Mouse (Mus musculus): Measurements from ENCODE around the gene Itgad. TPM values are rescaled to one million over a fixed set of nuclear protein-coding genes. Genes with fewer than 3 reads are reported as not detected.
A peak's percentile ranks its signal among the peaks of the same experiment; 100 is the strongest.

Itgad gene
- polyA plus RNA-seq, 1 experiment from 2014 or later, result 0.63 TPM

DNA sequence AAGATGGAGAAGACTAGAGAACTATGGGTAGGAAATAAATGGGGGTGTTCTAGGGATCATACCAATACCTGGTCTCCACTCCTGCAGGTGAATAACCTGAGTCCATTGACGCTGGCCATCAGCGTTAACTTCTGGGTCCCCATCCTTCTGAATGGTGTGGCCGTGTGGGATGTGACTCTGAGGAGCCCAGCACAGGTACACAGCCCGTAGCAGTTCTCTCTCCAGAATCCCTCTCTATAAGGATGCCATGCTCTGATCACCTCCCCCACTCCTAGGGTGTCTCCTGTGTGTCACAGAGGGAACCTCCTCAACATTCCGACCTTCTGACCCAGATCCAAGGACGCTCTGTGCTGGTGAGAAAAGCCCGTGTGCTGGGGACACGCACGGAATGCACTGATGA lies 48.9 kb downstream of the Itgad start:
- no peak for ATAC-seq (replicated peaks; ENCODE audit: extremely low read depth, insufficient read depth, low FRiP score)
- peaks cover 12% of the 10 kb centered on the region for H3K4me1 ChIP-seq (ENCODE audit: control insufficient read depth, insufficient read depth, low read length)
- WGBS, result 75% methylated on average over 9 of the region's 9 CpGs
- H3K9me3 ChIP-seq (replicated peaks; ENCODE audit: control insufficient read depth, low read length), result no peaks in the 10 kb centered on the region; the same call in 1 of the 2 replicates
- no peak overlapping the region for H3K9ac ChIP-seq (ENCODE audit: low read length)
- peaks cover 3% of the 10 kb centered on the region; the same call in 1 of the 2 replicates for H3K36me3 ChIP-seq (ENCODE audit: control insufficient read depth, insufficient read depth)
- H3K4me3 ChIP-seq (ENCODE audit: low read length), result no peak overlapping the region
- H3K27ac ChIP-seq (ENCODE audit: low read length), result no peak overlapping the region
- no peaks in the 10 kb centered on the region for H3K27me3 ChIP-seq (ENCODE audit: control insufficient read depth, insufficient read depth, low read length)
- peak overlapping the region; percentile 6; the same call in 1 of the 2 replicates for H3K4me2 ChIP-seq (ENCODE audit: low read depth, low read length)

DNA sequence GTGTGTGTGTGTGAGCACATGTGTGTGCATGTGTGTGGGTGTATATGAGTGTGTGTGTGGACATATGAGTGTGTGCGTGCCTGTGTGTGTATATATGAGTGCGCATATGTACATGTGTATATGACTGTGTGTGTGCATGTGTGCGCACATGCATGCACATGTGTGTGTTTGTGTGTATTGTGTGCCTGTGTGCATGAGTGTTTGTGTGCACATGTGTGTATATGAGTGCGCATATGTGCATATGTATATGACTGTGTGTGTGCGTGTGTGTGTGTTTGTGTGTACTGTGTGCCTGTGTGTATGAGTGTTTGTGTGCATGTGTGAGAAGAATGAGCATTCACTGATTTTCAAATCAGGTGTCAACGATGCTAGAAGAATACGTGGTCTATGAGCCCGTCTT lies 50.0 kb downstream of the Itgad start:
- H3K36me3 ChIP-seq (ENCODE audit: control insufficient read depth, insufficient read depth), result peaks cover 3% of the 10 kb centered on the region; the same call in 1 of the 2 replicates
- H3K9ac ChIP-seq (ENCODE audit: low read length), result no peak overlapping the region
- H3K27me3 ChIP-seq (ENCODE audit: control insufficient read depth, insufficient read depth, low read length), result no peaks in the 10 kb centered on the region
- peaks cover 12% of the 10 kb centered on the region for H3K4me1 ChIP-seq (ENCODE audit: control insufficient read depth, insufficient read depth, low read length)
- no peak for ATAC-seq (replicated peaks; ENCODE audit: extremely low read depth, insufficient read depth, low FRiP score)
- H3K9me3 ChIP-seq (replicated peaks; ENCODE audit: control insufficient read depth, low read length), result no peaks in the 10 kb centered on the region
- H3K4me3 ChIP-seq (ENCODE audit: low read length), result no peak overlapping the region
- no peak overlapping the region for H3K27ac ChIP-seq (ENCODE audit: low read length)
- peak overlapping the region; percentile 70 for H3K4me2 ChIP-seq (ENCODE audit: low read depth, low read length)
- 87% methylated on average over 8 of the region's 8 CpGs for WGBS

DNA sequence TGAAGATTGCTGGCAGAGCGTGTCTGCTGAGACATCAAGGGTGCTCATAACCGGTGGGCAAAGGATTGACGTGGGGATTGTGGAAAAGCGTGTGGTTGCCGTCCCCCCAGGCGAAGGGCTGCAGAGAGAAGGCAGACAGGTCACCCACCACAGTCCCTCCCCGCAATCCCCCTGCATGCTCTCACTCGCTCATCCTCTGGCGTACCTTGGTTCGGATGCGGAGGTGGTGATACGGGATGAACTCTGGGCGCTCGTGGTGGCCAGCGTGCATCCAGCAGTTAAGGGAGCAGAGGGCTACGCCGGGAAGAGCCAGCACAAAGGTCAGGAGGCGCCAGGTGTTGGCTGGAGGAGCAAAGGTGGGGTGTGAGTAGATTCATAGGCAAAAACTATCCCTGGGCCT lies 51.5 kb downstream of the Itgad start:
- WGBS, result 52% methylated on average over 18 of the region's 18 CpGs
- Histone ChIP-seq H3K4me2 (ENCODE audit: low read depth, low read length) (peak overlapping the region; percentile 70), H3K27ac (ENCODE audit: low read length) (peak overlapping the region; percentile 90), H3K9me3 (replicated peaks; ENCODE audit: control insufficient read depth, low read length) (no peaks in the 10 kb centered on the region), H3K4me3 (ENCODE audit: low read length) (peak overlapping the region; percentile 72), H3K36me3 (ENCODE audit: control insufficient read depth, insufficient read depth) (peaks cover 3% of the 10 kb centered on the region; the same call in 1 of the 2 replicates), H3K9ac (ENCODE audit: low read length) (peak overlapping the region; percentile 73), H3K4me1 (ENCODE audit: control insufficient read depth, insufficient read depth, low read length) (peaks cover 12% of the 10 kb centered on the region), H3K27me3 (ENCODE audit: control insufficient read depth, insufficient read depth, low read length) (no peaks in the 10 kb centered on the region)
- peak; percentile 45 for ATAC-seq (replicated peaks; ENCODE audit: extremely low read depth, insufficient read depth, low FRiP score)

DNA sequence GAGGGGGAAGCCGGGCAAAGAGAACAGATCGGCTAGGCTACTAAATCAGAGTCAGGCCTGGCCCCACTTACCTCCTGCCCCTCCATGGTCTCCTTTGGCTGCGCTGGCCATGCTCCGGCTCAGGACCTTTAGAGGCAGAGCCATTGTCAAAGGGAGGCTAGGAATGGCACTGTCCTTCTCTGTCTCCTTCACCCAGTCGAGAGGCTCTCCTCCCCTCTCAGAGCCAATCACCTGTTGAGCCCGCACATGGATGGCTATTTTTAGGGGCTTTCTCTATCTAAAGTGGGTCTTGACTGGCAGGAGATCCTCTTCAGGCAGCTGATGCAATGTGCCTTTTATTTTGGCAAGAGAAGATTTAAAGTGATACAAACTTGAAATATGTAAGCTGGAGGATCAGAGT lies 52.0 kb downstream of the Itgad start, which contains the start of gene Cox6a2:
Gene Cox6a2, minus strand, starts transcription at position 236 of the 400 bp plus-strand sequence.
- Histone ChIP-seq H3K4me1 (ENCODE audit: control insufficient read depth, insufficient read depth, low read length) (peaks cover 12% of the 10 kb centered on the region), H3K9ac (ENCODE audit: low read length) (peak within 1 kb of the TSS; percentile 73), H3K4me3 (ENCODE audit: low read length) (peak within 1 kb of the TSS; percentile 72), H3K36me3 (ENCODE audit: control insufficient read depth, insufficient read depth) (peaks cover 3% of the 10 kb centered on the region; the same call in 1 of the 2 replicates), H3K9me3 (replicated peaks; ENCODE audit: control insufficient read depth, low read length) (no peaks in the 10 kb centered on the region), H3K27me3 (ENCODE audit: control insufficient read depth, insufficient read depth, low read length) (no peaks in the 10 kb centered on the region), H3K27ac (ENCODE audit: low read length) (peak within 1 kb of the TSS; percentile 90), H3K4me2 (ENCODE audit: low read depth, low read length) (peak within 1 kb of the TSS; percentile 70)
- ATAC-seq (replicated peaks; ENCODE audit: extremely low read depth, insufficient read depth, low FRiP score), result peak; percentile 93
- WGBS, result 43% methylated on average over 6 of the region's 6 CpGs

DNA sequence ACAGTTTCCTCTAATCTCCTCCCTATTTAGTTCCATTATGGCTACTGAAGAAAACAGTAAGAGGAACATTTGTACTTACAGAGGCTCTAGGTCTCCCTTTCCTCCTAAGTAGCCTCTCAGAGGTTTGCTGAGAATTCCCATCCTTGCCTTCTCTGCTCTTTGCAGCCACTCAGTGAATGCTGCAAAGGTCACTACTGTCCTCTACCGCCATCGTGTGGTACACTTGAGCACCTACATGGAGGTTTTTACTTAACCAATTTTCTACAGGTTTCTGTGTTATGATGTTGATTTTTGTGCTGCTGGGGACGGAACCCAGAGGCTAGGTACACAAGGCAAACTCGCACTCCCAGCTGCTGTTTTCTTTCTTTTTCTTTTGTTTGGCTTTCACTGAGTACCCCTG lies 54.0 kb downstream of the Itgad start:
- H3K27ac ChIP-seq (ENCODE audit: low read length), result no peak overlapping the region
- 8% methylated on average over 4 of the region's 4 CpGs for WGBS
- H3K36me3 ChIP-seq (ENCODE audit: control insufficient read depth, insufficient read depth), result peaks cover 3% of the 10 kb centered on the region; the same call in 1 of the 2 replicates
- H3K4me3 ChIP-seq (ENCODE audit: low read length), result no peak overlapping the region
- H3K4me1 ChIP-seq (ENCODE audit: control insufficient read depth, insufficient read depth, low read length), result peaks cover 9% of the 10 kb centered on the region
- no peak overlapping the region for H3K4me2 ChIP-seq (ENCODE audit: low read depth, low read length)
- no peak for ATAC-seq (replicated peaks; ENCODE audit: extremely low read depth, insufficient read depth, low FRiP score)
- no peaks in the 10 kb centered on the region for H3K27me3 ChIP-seq (ENCODE audit: control insufficient read depth, insufficient read depth, low read length)
- no peaks in the 10 kb centered on the region for H3K9me3 ChIP-seq (replicated peaks; ENCODE audit: control insufficient read depth, low read length)
- no peak overlapping the region for H3K9ac ChIP-seq (ENCODE audit: low read length)

DNA sequence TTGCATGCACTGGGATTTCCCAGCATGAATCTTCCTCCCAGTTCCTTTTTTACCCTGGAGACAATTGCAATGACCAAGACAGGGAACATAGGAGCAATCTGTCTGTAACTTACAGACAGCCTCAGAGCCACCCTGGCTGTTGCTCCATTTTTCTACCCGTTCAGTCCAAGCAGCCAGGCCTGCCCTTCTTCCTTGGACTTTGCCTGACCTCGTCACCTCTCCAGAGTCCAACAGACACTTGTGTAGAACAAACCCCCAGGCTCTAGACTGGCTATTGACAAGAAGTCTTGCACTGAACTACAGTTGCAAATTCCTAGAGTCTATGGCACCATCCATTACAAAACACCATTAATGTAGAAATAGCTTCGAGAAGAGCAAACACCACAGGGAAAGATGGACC lies 55.6 kb downstream of the Itgad start:
- Histone ChIP-seq H3K27ac (ENCODE audit: low read length) (no peak overlapping the region), H3K4me3 (ENCODE audit: low read length) (no peak overlapping the region), H3K9me3 (replicated peaks; ENCODE audit: control insufficient read depth, low read length) (no peaks in the 10 kb centered on the region), H3K36me3 (ENCODE audit: control insufficient read depth, insufficient read depth) (no peaks in the 10 kb centered on the region), H3K9ac (ENCODE audit: low read length) (no peak overlapping the region), H3K4me2 (ENCODE audit: low read depth, low read length) (no peak overlapping the region), H3K4me1 (ENCODE audit: control insufficient read depth, insufficient read depth, low read length) (peaks cover 3% of the 10 kb centered on the region; the same call in 1 of the 2 replicates), H3K27me3 (ENCODE audit: control insufficient read depth, insufficient read depth, low read length) (no peaks in the 10 kb centered on the region)
- WGBS, result 51% methylated on average over 3 of the region's 3 CpGs
- ATAC-seq (replicated peaks; ENCODE audit: extremely low read depth, insufficient read depth, low FRiP score), result no peak

DNA sequence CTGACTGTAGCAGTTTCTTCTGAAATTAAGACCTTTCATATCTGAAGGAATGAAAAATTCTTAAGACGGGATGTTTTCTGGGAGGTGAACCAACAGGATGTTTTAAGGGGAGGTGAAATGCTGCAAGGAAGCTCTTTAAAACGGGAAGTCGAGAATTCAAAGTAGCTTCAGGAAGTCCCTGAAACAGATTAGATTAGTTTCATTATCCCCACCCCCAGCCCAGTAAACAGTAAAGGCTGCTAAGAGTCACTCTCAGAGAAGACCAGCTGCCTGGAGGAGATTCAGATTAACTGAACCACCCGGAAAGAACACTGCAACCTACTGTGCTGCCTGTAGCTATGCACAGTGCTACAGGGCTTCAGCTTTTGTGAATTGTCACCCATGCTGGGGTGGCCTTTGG lies 65.8 kb downstream of the Itgad start:
- H3K4me1 ChIP-seq (ENCODE audit: control insufficient read depth, insufficient read depth, low read length), result no peaks in the 10 kb centered on the region
- 58% methylated on average over 4 of the region's 4 CpGs for WGBS
- no peak overlapping the region for H3K9ac ChIP-seq (ENCODE audit: low read length)
- H3K4me2 ChIP-seq (ENCODE audit: low read depth, low read length), result no peak overlapping the region
- H3K36me3 ChIP-seq (ENCODE audit: control insufficient read depth, insufficient read depth), result no peaks in the 10 kb centered on the region
- no peaks in the 10 kb centered on the region for H3K9me3 ChIP-seq (replicated peaks; ENCODE audit: control insufficient read depth, low read length)
- H3K27me3 ChIP-seq (ENCODE audit: control insufficient read depth, insufficient read depth, low read length), result no peaks in the 10 kb centered on the region
- no peak overlapping the region for H3K27ac ChIP-seq (ENCODE audit: low read length)
- no peak overlapping the region for H3K4me3 ChIP-seq (ENCODE audit: low read length)
- no peak for ATAC-seq (replicated peaks; ENCODE audit: extremely low read depth, insufficient read depth, low FRiP score)

DNA sequence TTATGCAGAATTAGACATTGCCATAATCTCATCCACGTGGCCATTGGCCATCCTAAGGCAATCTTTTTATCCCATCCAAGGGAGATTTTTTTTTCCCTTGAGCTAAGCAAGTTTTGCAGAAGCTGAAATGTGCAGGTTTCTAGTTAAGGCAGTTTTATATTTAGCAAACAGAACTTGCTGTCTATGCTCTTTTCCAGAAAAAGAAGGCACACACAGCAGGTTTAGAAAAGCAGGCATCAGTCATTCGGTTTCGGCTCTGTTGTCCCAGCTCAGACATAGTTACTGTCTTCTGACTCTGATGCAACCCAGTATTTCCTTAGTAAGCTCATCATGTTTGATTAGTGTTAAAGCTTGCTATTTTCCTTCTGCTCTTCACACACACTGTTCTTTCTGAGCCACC lies 66.8 kb downstream of the Itgad start:
- Histone ChIP-seq H3K27me3 (ENCODE audit: control insufficient read depth, insufficient read depth, low read length) (no peaks in the 10 kb centered on the region), H3K4me1 (ENCODE audit: control insufficient read depth, insufficient read depth, low read length) (no peaks in the 10 kb centered on the region), H3K9me3 (replicated peaks; ENCODE audit: control insufficient read depth, low read length) (no peaks in the 10 kb centered on the region), H3K4me2 (ENCODE audit: low read depth, low read length) (no peak overlapping the region), H3K27ac (ENCODE audit: low read length) (no peak overlapping the region), H3K9ac (ENCODE audit: low read length) (no peak overlapping the region), H3K4me3 (ENCODE audit: low read length) (no peak overlapping the region), H3K36me3 (ENCODE audit: control insufficient read depth, insufficient read depth) (no peaks in the 10 kb centered on the region)
- WGBS, result 88% methylated on average over 3 of the region's 3 CpGs
- ATAC-seq (replicated peaks; ENCODE audit: extremely low read depth, insufficient read depth, low FRiP score), result no peak

DNA sequence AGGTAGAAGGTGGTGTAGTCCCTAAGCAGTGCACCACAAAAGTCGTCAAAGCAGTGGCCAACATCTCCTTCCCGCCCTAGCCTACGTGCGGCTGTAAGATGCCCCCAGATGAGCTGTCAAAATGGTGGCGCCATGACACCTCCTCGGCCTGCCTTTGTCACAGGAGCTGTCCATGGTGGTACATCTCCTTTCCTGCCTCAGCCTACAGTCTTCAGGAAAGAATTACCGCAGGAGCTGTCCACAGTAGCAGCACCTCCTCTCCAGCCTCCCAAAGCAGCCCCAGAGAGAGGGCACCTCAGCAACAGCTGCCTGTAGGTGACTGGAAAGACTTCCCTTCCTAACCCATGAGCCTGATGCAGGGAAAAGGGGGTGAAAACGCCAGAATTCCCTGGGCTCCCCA lies 77.6 kb downstream of the Itgad start:
- Histone ChIP-seq H3K27ac (ENCODE audit: low read length) (no peak overlapping the region), H3K36me3 (ENCODE audit: control insufficient read depth, insufficient read depth) (no peaks in the 10 kb centered on the region), H3K9ac (ENCODE audit: low read length) (no peak overlapping the region), H3K27me3 (ENCODE audit: control insufficient read depth, insufficient read depth, low read length) (no peaks in the 10 kb centered on the region), H3K4me3 (ENCODE audit: low read length) (no peak overlapping the region), H3K4me1 (ENCODE audit: control insufficient read depth, insufficient read depth, low read length) (peaks cover 2% of the 10 kb centered on the region), H3K9me3 (replicated peaks; ENCODE audit: control insufficient read depth, low read length) (no peaks in the 10 kb centered on the region; the same call in 1 of the 2 replicates), H3K4me2 (ENCODE audit: low read depth, low read length) (no peak overlapping the region)
- WGBS, result 30% methylated on average over 8 of the region's 8 CpGs
- no peak; the same call in 1 of the 2 replicates for ATAC-seq (replicated peaks; ENCODE audit: extremely low read depth, insufficient read depth, low FRiP score)
